Mouse (Mus musculus): ENCODE results near the gene Clec12b.

DNA sequence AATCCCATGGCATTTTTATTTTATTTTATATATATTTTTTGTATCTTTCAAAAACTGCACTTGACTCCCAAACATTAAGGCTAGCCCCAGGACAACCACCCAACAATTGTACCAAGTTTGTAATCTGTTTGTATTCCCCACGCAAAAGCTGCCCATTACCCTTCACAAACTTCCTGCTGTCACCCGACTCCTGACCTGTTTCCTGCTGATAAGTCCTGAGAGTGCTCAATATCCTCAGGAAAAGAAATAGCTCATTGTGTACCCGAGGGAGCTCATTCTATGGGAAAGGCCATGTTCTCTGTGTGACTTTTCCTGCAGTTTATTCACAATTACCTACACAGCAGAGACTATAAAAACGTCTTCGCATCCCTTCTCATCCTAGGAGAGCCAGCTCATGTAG, 40.1 kb upstream of the Clec12b start:
- TF ChIP-seq CTCF (IDR thresholded peaks at IDR 0.05; ENCODE audit: low read depth) (no peak), EP300 (IDR thresholded peaks at IDR 0.05; ENCODE audit: low read depth) (peak; percentile 96)
